Mouse (Mus musculus) intestine, embryonic 14.5 days (tissue): ENCODE measurements around the gene Zfp386. TPM values are rescaled to one million over a fixed set of nuclear protein-coding genes. Genes with fewer than 3 reads are reported as not detected.

ENCODE experiments used
- ATAC-seq: fragments of 200-750 bp; cut with Nextera tagmentation; replicated peaks from 2 replicates; pipeline ENCODE4 v1.8.0; 2017; ENCODE audit warnings: low read depth, moderate number of reproducible peaks, moderate TSS enrichment, moderate library complexity; ENCODE audit not compliant: low FRiP score, low TSS enrichment
- DNase-seq: peaks from one replicate; pipeline ENCODE4 v3.0.0-alpha.2; 2018; ENCODE audit warnings: low spot score
- H3K27ac ChIP-seq: fragments of 300-500 bp; sonication (generic); 2 replicates; pipeline ENCODE4 v1.5.1; 2014; ENCODE audit warnings: low read depth, mild to moderate bottlenecking, control low read depth
- H3K27me3 ChIP-seq: fragments of 300-500 bp; sonication (generic); replicated peaks from 2 replicates; pipeline ENCODE4 v1.6.1; 2014; ENCODE audit warnings: low read length, control low read depth; ENCODE audit not compliant: control insufficient read depth, insufficient read depth
- H3K36me3 ChIP-seq: fragments of 300-500 bp; sonication (generic); 2 replicates; pipeline ENCODE4 v1.6.1; 2014; ENCODE audit warnings: low read length, control low read depth; ENCODE audit not compliant: control insufficient read depth, insufficient read depth
- H3K4me1 ChIP-seq: fragments of 300-500 bp; sonication (generic); replicated peaks from 2 replicates; pipeline ENCODE4 v1.6.1; 2014; ENCODE audit warnings: low read length, control low read depth, mixed read lengths; ENCODE audit not compliant: control insufficient read depth, insufficient read depth
- H3K4me2 ChIP-seq: fragments of 300-500 bp; sonication (generic); 2 replicates; pipeline ENCODE4 v1.6.1; 2014; ENCODE audit warnings: low read length
- H3K4me3 ChIP-seq: fragments of 300-500 bp; sonication (generic); 2 replicates; pipeline ENCODE4 v1.5.1; 2014; ENCODE audit warnings: low read depth, low read length, control low read depth, mixed read lengths
- H3K9ac ChIP-seq: fragments of 300-500 bp; sonication (generic); 2 replicates; pipeline ENCODE4 v1.6.1; 2014; ENCODE audit warnings: mild to moderate bottlenecking, low read length
- H3K9me3 ChIP-seq: fragments of 300-500 bp; sonication (generic); 2 replicates; pipeline ENCODE4 v1.6.1; 2016; ENCODE audit warnings: low read length, control low read depth; ENCODE audit not compliant: control insufficient read depth
- WGBS: fragments of 180-500 bp; shearing (Covaris S2); extraction: QIAGEN DNeasy Blood & Tissue Kit; methylation state at CpG from one replicate; pipeline ENCODE4 v1.1.7; 2014; 5-methylcytosine and 5-hydroxymethylcytosine counted together
- polyA plus RNA-seq: library from polyadenylated mRNA; unstranded; fragments of >200 nt; fragmentation: Nextera tagmentation; extraction: Ambion mirVana; gene quantifications from 2 replicates; pipeline ENCODE4 v1.2.1, GENCODE M21; 2014

Gene Zfp386
- polyA plus RNA-seq, 1 experiment from 2014 or later: 42.7 TPM

- DNase-seq: no peak
- ATAC-seq: no peak
- no peaks in the 10 kb centered on the region for H3K36me3 ChIP-seq
- H3K4me3 ChIP-seq: no peak overlapping the region
- H3K9ac ChIP-seq: no peak overlapping the region
- H3K27ac ChIP-seq: no peak overlapping the region
- no peaks in the 10 kb centered on the region for H3K9me3 ChIP-seq
- no peak overlapping the region for H3K4me2 ChIP-seq
- no peaks in the 10 kb centered on the region for H3K27me3 ChIP-seq
- WGBS: 86% methylated on average over 8 of the region's 8 CpGs
- no peaks in the 10 kb centered on the region for H3K4me1 ChIP-seq
Measured at GRCm38 (mm10) chr12:116097166-116097565, 49.6 kb downstream of the Zfp386 start.

GRCm38 (mm10) chr12:116101945-116102344 is 54.4 kb downstream of the Zfp386 start:
- Histone ChIP-seq H3K27ac (no peak overlapping the region), H3K9ac (no peak overlapping the region), H3K4me2 (no peak overlapping the region), H3K36me3 (no peaks in the 10 kb centered on the region), H3K4me1 (no peaks in the 10 kb centered on the region), H3K27me3 (no peaks in the 10 kb centered on the region), H3K9me3 (no peaks in the 10 kb centered on the region), H3K4me3 (no peak overlapping the region)
- ATAC-seq (no peak), DNase-seq (no peak)
- 88% methylated on average over 2 of the region's 2 CpGs for WGBS

GRCm38 (mm10) chr12:116109451-116110353 is 62.2 kb downstream of the Zfp386 start:
- ATAC-seq: no peak
- 62% methylated on average over 9 of the region's 9 CpGs for WGBS

GRCm38 (mm10) chr12:116111007-116111694 is 63.6 kb downstream of the Zfp386 start:
- 65% methylated on average over 7 of the region's 7 CpGs for WGBS
- ATAC-seq (no peak), DNase-seq (no peak)
- H3K9me3 ChIP-seq: peaks cover 6% of the 10 kb centered on the region; the same call in 1 of the 2 replicates
- H3K4me1 ChIP-seq: no peaks in the 10 kb centered on the region
- H3K27me3 ChIP-seq: no peaks in the 10 kb centered on the region
- H3K4me3 ChIP-seq: no peak overlapping the region
- no peak overlapping the region for H3K4me2 ChIP-seq
- H3K36me3 ChIP-seq: no peaks in the 10 kb centered on the region
- no peak overlapping the region for H3K27ac ChIP-seq
- no peak overlapping the region for H3K9ac ChIP-seq

More at GRCm38 (mm10) chr12:116109451-116110353, 62.2 kb downstream of the Zfp386 start:
- H3K27me3 ChIP-seq: no peaks in the 10 kb centered on the region
- no peaks in the 10 kb centered on the region for H3K4me1 ChIP-seq
- no peaks in the 10 kb centered on the region for H3K36me3 ChIP-seq
- peaks cover 6% of the 10 kb centered on the region; the same call in 1 of the 2 replicates for H3K9me3 ChIP-seq
- no peak overlapping the region for H3K4me2 ChIP-seq
- no peak overlapping the region for H3K9ac ChIP-seq
- no peak overlapping the region for H3K27ac ChIP-seq
- H3K4me3 ChIP-seq: no peak overlapping the region
- no peak for DNase-seq

Other genes with a start within 250 kb of the Zfp386 start
- gene Vipr2, start 30.0 kb downstream of the Zfp386 start, polyA plus RNA-seq: 4.7 and 5.3 TPM in 2 replicates
- gene Wdr60, start 215.3 kb downstream of the Zfp386 start, polyA plus RNA-seq: 16.3 and 17.8 TPM in 2 replicates
- not detected in 2 replicates for gene Gm11027, start 227.7 kb downstream of the Zfp386 start, polyA plus RNA-seq
- 37.5 and 39.7 TPM in 2 replicates for gene Esyt2, start 233.5 kb downstream of the Zfp386 start, polyA plus RNA-seq